Mouse (Mus musculus) lung, adult 2 months (tissue): ENCODE results near the gene Adamtsl2. TPM values are rescaled to one million over a fixed set of nuclear protein-coding genes. Genes with fewer than 3 reads are reported as not detected.

Experiments used
- DNase-seq: peaks from one replicate; pipeline ENCODE4 v3.0.0; 2022
- H3K4me1 ChIP-seq: fragments of 200-500 bp; 2 replicates; pipeline ENCODE4 v1.6.1; 2011; ENCODE audit warnings: low read length; ENCODE audit not compliant: control insufficient read depth, insufficient read depth
- H3K4me3 ChIP-seq: fragments of 200-500 bp; replicated peaks from 2 replicates; pipeline ENCODE3; 2011; ENCODE audit warnings: low read depth, mild to moderate bottlenecking, control low read depth, low read length; ENCODE audit errors: extremely low read depth
- CTCF ChIP-seq: fragments of 200-500 bp; IDR thresholded peaks from 2 replicates; pipeline ENCODE4 v1.5.1; 2011; ENCODE audit warnings: mild to moderate bottlenecking, low read length, control low read depth; ENCODE audit not compliant: insufficient read depth
- POLR2A ChIP-seq: fragments of 200-500 bp; IDR thresholded peaks from 2 replicates; pipeline ENCODE4 v1.6.1; 2011; ENCODE audit warnings: low read depth, mild to moderate bottlenecking, control low read depth, low read length, borderline replicate concordance; ENCODE audit errors: extremely low read depth
- WGBS: fragments of 180-500 bp; shearing (Covaris S2); methylation state at CpG from one replicate; pipeline ENCODE4 v1.1.7; 2018; 5-methylcytosine and 5-hydroxymethylcytosine counted together
- polyA plus RNA-seq: library from polyadenylated mRNA; depleted of rRNA; stranded (reverse); fragments of >200 nt; gene quantifications from 2 replicates; pipeline ENCODE4 v1.2.3, GENCODE M21; 2012

Gene Adamtsl2
- polyA plus RNA-seq, 1 experiment, result 50.7 TPM

DNA sequence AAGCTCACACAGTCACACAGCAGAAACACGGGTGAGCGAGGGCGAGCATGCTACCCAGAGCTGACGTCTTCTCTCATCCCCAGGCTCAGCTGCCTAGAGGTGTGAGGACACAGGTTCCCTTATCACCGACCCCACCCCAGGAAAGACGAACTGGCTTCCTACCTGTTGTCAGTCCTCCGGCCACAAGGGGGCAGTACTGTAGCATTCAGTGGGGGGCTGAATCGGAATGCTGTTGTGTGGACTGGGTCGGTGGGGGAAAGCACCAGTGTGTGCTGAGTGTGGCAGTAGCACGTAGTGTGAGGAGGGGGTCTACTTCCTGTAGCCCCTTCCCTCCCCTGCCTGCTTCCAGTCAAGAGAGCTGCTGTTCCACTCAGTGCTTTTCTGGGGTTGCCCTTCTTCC, 46.8 kb downstream of the Adamtsl2 start:
- TF ChIP-seq POLR2A (no peak), CTCF (peak; percentile 80)
- WGBS, result 24% methylated on average over 10 of the region's 10 CpGs
- Histone ChIP-seq H3K4me1 (0 out of 2 replicates have a peak, but pooled peaks cover 2% of the 10 kb centered on the region), H3K4me3 (no peak overlapping the region)
- peak; percentile 65 for DNase-seq

DNA sequence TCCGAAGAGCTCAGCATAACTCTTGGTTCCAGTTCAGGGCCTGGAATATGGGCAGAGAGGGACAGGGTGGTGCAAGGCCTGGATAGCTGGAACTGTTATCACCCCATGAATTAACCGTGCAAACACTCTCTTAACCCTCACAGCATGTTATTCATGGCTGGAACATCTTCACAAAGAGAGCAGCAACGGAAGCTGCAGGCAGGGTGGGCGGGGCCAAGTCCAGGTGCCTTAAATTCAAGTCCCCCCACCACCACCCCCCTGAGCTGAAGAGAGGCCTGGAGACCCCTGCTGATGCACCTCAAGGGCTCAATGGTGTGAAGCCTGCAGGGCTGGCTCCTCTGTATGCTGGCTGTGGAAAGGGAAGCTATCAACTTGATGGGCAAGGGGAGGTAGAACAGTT, 47.3 kb downstream of the Adamtsl2 start:
- 0 out of 2 replicates have a peak, but pooled peaks cover 2% of the 10 kb centered on the region for H3K4me1 ChIP-seq
- DNase-seq, result no peak
- WGBS, result 61% methylated on average over 4 of the region's 4 CpGs
- TF ChIP-seq POLR2A, result no peak
- TF ChIP-seq CTCF, result no peak
- no peak overlapping the region for H3K4me3 ChIP-seq

DNA sequence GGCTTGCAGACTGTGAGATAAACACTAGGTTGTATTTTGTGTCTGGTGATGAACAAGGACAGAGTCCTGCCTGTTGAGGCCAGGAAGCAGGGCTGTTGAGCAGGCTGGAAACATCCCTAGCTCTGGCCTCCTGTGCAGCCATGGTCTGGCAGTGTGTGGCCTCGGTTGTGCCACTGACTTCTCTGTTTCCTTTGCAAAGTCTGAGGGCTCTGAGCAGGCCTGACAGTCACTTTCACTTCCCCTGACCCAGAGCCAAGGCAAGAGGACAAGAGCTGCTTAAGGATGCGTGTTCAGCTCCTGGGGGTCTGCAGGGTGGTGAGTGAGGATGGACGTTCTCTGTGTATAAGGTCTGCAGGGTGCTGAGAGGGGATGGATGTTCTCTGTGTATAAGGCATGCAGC, 49.8 kb downstream of the Adamtsl2 start:
- Histone ChIP-seq H3K4me3 (no peak overlapping the region), H3K4me1 (0 out of 2 replicates have a peak, but pooled peaks cover 2% of the 10 kb centered on the region)
- WGBS, result 50% methylated on average over 3 of the region's 3 CpGs
- TF ChIP-seq CTCF, result no peak
- no peak for TF ChIP-seq POLR2A
- no peak for DNase-seq

DNA sequence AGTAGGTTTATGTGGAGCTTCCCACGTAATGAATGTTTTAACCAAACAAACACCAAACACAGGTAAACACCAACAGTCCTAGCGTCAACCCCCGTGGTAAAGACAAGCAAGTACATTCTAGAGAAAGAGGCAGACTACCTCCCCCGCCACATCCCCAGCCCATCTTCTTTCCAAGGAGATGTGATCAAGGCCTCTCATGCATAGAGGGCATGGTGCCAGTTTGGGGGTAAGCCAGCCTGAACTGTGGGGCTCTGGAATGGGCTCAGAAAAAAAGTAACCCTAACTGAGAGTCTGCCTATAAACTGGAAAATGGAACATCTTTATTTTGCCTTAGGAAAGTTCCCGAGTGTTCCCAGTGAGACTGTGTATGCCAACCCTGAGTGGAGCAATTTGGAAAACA, 56.8 kb downstream of the Adamtsl2 start:
- DNase-seq, result no peak
- 79% methylated on average over 5 of the region's 5 CpGs for WGBS
- TF ChIP-seq POLR2A, result no peak
- no peak for TF ChIP-seq CTCF
- H3K4me3 ChIP-seq, result no peak overlapping the region
- no peaks in the 10 kb centered on the region for H3K4me1 ChIP-seq

DNA sequence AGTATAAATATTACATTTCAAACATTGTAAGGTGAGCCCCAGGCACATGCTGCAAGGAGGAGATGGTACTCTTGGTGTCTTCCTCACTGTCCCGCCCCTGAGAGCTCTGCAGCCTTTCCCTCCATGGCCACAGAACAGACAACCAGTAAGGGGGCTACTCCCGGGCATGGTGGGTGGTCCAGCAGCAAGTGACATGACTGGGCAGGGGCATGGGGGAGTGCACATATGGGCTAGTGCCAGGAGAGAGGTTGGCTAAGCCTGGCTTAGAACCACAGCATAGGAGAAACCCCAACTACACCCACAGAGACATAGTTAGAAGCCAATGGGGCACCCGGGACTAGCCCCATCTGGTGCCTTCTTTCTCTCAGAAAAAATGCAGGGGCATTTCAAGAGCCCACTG, 57.2 kb downstream of the Adamtsl2 start:
- 59% methylated on average over 3 of the region's 3 CpGs for WGBS
- no peak for DNase-seq
- Histone ChIP-seq H3K4me1 (no peaks in the 10 kb centered on the region), H3K4me3 (no peak overlapping the region)
- TF ChIP-seq CTCF, result no peak
- no peak for TF ChIP-seq POLR2A

DNA sequence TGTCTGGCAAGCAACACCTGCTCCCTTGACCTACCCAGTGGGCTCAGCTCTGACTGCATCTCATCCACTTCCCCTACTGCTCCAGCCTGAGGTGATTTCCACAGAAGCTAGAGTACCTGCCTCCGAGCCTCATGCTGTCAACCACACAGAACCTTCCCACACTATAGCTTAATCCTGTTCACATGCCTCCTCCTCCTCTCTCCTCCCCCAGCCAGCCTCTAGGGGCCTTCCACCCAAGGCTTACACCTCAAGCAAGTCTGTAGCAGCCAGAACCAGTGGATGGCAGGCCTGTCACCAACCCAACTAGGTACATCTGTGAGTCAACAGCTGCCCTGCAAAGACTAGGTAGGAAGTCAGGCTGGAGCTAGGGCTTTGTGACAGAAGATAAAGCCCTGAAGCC, 57.6 kb downstream of the Adamtsl2 start:
- TF ChIP-seq CTCF (no peak), POLR2A (no peak)
- H3K4me1 ChIP-seq, result no peaks in the 10 kb centered on the region
- WGBS, result 53% methylated on average over 1 of the region's 1 CpGs
- H3K4me3 ChIP-seq, result no peak overlapping the region
- DNase-seq, result no peak

DNA sequence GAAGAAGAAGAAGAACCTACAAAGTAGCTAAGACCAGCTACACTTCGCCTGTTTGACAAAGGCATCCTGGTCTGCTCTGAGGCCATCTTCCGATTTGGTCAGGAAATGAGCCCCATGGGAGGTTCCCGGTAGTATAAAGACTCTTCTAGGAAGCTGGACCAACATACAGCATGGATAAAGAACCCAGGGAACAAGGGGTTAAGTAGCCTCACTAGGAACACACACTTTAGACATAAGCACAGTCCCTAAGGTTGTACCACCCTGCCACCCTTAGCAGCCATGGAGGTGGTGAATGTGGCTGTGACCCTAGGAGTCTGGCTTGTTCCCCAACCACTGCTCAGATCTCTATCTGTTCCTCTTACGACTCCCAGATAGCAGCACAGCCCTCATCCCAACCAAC, 59.2 kb downstream of the Adamtsl2 start:
- TF ChIP-seq CTCF (no peak), POLR2A (no peak)
- DNase-seq, result no peak
- no peaks in the 10 kb centered on the region for H3K4me1 ChIP-seq
- WGBS, result 46% methylated on average over 4 of the region's 4 CpGs
- no peak overlapping the region for H3K4me3 ChIP-seq

DNA sequence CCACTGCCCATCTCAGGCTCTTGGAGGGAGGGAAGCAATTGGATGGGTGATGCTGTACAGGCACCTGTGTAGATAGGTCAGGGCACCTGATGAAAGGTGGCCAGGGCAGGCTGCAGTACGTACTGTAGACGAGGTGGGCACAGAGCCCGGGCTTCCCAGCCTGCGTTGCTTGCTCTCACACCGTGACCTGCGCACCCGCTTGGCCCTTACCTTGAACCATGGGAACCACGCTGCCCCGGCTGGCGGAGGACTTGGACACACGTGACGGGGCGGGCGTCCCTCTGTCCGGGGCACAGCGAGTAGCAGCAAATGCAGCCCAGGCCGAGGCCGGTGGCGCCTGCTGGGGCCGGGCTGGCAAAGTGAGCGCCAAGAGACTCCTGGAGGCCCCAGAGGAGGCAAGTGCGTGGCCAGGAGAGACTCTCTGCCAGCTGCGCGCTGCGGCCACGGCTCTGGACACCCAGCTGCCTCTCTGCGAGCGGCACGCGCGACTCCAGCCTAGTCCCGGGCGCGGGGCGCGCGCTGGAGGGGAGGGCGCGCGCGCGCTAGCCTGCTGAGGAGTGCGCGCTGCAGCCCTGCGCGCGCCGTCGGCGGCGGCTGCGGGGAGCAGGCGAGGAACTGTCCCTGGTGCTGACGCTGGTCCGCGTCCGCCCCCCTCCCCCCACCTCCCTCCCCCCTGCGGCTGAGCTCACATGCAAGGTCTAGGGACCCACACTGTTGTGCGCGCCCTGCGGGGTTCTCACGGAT, 62.9 kb downstream of the Adamtsl2 start, which contains the start of gene Fam163b:
Fam163b (minus strand) TSS at position 542 of the 744 bp plus-strand sequence.
- Histone ChIP-seq H3K4me1 (no peaks in the 10 kb centered on the region), H3K4me3 (no peak within 1 kb of the TSS)
- DNase-seq, result no peak
- TF ChIP-seq CTCF (no peak), POLR2A (no peak)
- 2% methylated on average over 60 of the region's 62 CpGs for WGBS

DNA sequence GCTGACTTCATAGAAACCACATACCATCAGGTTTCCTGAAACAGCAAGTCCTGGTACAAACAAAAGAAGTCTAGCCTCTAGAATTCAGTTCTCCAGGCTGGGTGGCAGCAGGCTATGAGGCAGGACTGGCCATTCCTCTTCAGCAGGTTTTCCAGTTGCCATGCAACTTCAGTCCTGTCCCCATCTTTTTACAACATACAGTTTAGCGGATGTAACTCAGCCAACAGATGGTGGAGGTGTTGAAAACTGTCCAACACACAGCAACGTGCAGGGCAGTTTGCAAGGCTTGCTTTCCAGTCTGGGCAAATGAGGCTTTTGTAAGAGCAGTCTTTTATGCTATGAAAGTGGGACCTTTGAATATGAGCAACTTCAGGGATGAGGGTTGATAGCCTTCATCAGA, 65.8 kb downstream of the Adamtsl2 start:
- DNase-seq, result no peak
- H3K4me3 ChIP-seq, result no peak overlapping the region
- WGBS, result 53% methylated on average over 2 of the region's 2 CpGs
- TF ChIP-seq POLR2A, result no peak
- no peak for TF ChIP-seq CTCF
- no peaks in the 10 kb centered on the region for H3K4me1 ChIP-seq

DNA sequence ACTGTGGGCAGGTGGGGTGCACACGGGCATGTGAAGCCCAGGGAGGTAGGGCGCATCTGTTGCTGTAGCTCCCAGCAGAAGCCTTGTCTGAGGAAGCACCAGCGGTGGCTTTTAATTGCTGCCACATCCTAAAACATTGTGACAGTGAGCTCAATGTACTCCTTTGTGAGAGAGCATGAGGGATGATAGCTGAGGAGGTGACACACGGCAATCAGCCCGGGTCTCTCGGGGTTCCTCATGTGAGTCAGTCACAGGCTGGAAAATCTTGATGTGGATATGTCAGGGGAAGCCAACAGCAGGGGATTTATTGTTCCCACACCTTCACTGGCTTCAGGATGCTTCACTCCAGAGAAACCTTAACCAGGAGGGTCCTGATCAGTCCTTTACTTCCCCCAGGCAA, 67.7 kb downstream of the Adamtsl2 start:
- DNase-seq, result no peak
- WGBS, result 71% methylated on average over 6 of the region's 6 CpGs
- no peak overlapping the region for H3K4me3 ChIP-seq
- no peaks in the 10 kb centered on the region for H3K4me1 ChIP-seq
- TF ChIP-seq POLR2A, result no peak
- no peak for TF ChIP-seq CTCF
